Comparison of ENCODE assay signal across 19 mouse cellular contexts in the genomic region with DNA sequence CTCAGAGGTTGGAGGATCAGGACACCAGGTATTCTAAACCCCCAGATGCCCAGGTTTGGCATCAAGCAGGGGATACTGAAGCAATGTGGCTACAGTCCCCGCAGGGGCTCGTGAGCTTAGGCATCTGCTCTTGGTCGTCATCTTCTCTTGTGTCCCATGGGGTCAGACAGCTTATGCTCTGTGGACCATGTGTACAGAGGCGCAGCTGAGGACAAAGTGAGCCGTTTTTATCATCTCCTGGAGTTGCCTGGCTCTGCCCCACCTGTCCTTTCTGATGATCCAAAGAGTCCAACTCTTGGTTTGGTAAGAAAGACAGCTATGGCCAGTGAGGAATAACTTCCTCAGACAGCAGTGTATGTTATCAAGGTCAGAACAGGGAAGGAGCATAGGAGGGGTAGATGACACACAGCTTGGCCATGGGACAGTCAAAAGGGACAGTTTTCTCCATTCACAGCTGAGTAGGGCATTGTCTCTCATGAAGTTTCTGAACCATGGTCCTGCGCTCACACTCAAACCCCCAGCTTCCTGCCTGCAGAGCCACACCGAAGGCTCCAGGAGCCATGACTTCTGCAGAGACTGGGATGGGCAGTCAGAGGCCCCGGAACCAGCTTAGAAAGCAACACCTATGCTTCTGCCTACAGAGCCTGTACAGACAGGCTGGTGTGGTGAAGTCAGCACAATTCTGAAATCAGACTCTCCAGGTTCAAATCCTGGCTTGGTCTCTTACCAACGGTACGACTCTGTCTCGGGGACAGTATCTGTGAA. TPM values are rescaled to one million over a fixed set of nuclear protein-coding genes. Genes with fewer than 3 reads are reported as not detected.
DNase-seq lines count a peak whose midpoint lies in the region; ATAC-seq and TF ChIP-seq lines count a peak whose summit lies in the region.
"Had no signal": no experiment of that assay in that cellular context is flagged by ENCODE, and none has a peak within 500 bp of the region (broad histone marks: within the 10 kb centered on the region; RNA-seq: fewer than 3 reads in every experiment).

No protein-coding gene starts in this region.

- no peak for TF ChIP-seq EP300 in liver, postnatal 0 days (IDR thresholded peaks at IDR 0.05; ENCODE audit: low read depth)

- no peak overlapping the region for H3K4me2 ChIP-seq in forebrain, embryonic 11.5 days (ENCODE audit: low read depth, low read length, severe bottlenecking)
- peak overlapping the region; percentile 51 for H3K4me2 ChIP-seq in liver, postnatal 0 days (ENCODE audit: low read depth, low read length)
- H3K4me2 ChIP-seq in liver, embryonic 11.5 days: no peak overlapping the region
- peak overlapping the region; percentile 94 for H3K4me2 ChIP-seq in neural tube, embryonic 15.5 days

- peak overlapping the region; percentile 84; the same call in 1 of the 2 replicates for H3K4me3 ChIP-seq in forebrain, embryonic 10.5 days
- H3K4me3 ChIP-seq in forebrain, embryonic 11.5 days (ENCODE audit: low read depth, low read length): no peak overlapping the region
- H3K4me3 ChIP-seq in liver, postnatal 0 days (ENCODE audit: low read depth, low read length): peak overlapping the region; percentile 44
- H3K4me3 ChIP-seq in liver, embryonic 11.5 days (ENCODE audit: low read depth, low read length): no peak overlapping the region
- no peak overlapping the region for H3K4me3 ChIP-seq in neural tube, embryonic 15.5 days (replicated peaks)

- no peaks in the 10 kb centered on the region for H3K9me3 ChIP-seq in forebrain, embryonic 10.5 days
- no peaks in the 10 kb centered on the region for H3K9me3 ChIP-seq in forebrain, embryonic 11.5 days (ENCODE audit: control insufficient read depth, low read length)
- H3K9me3 ChIP-seq in liver, postnatal 0 days (ENCODE audit: low read length): no peaks in the 10 kb centered on the region
- H3K9me3 ChIP-seq in liver, embryonic 11.5 days (ENCODE audit: control insufficient read depth, low read length): no peaks in the 10 kb centered on the region
- no peaks in the 10 kb centered on the region for H3K9me3 ChIP-seq in neural tube, embryonic 15.5 days (replicated peaks)
- H3K9me3 ChIP-seq: heart, embryonic 13.5 days; limb, embryonic 15.5 days had no signal

- H3K4me1 ChIP-seq in forebrain, embryonic 10.5 days: peaks cover 74% of the 10 kb centered on the region
- H3K4me1 ChIP-seq in forebrain, embryonic 11.5 days (replicated peaks; ENCODE audit: control insufficient read depth, insufficient read depth, low read length): peaks cover 18% of the 10 kb centered on the region; the same call in 1 of the 2 replicates
- H3K4me1 ChIP-seq in liver, postnatal 0 days (ENCODE audit: insufficient read depth): no peaks in the 10 kb centered on the region
- H3K4me1 ChIP-seq in liver, embryonic 11.5 days (replicated peaks; ENCODE audit: control insufficient read depth, insufficient read depth, low read length): peaks cover 5% of the 10 kb centered on the region; the same call in 1 of the 2 replicates
- H3K4me1 ChIP-seq in neural tube, embryonic 15.5 days: peaks cover 60% of the 10 kb centered on the region

- H3K27me3 ChIP-seq in forebrain, embryonic 10.5 days (ENCODE audit: poor library complexity, severe bottlenecking): peaks cover 56% of the 10 kb centered on the region
- H3K27me3 ChIP-seq in forebrain, embryonic 11.5 days (ENCODE audit: control insufficient read depth, insufficient read depth, low read length): no peaks in the 10 kb centered on the region
- peaks cover 33% of the 10 kb centered on the region for H3K27me3 ChIP-seq in liver, postnatal 0 days (ENCODE audit: insufficient read depth, low read length)
- H3K27me3 ChIP-seq in liver, embryonic 11.5 days (replicated peaks; ENCODE audit: control insufficient read depth, insufficient read depth, low read length): peaks cover 54% of the 10 kb centered on the region
- peaks cover 15% of the 10 kb centered on the region for H3K27me3 ChIP-seq in neural tube, embryonic 15.5 days (replicated peaks)
- H3K27me3 ChIP-seq: limb, embryonic 15.5 days had no signal

- peaks cover 2% of the 10 kb centered on the region; the same call in 1 of the 2 replicates for H3K36me3 ChIP-seq in forebrain, embryonic 10.5 days (replicated peaks)
- no peaks in the 10 kb centered on the region for H3K36me3 ChIP-seq in forebrain, embryonic 11.5 days (ENCODE audit: control insufficient read depth, insufficient read depth, low read length)
- H3K36me3 ChIP-seq in liver, postnatal 0 days (replicated peaks; ENCODE audit: insufficient read depth, low read length): no peaks in the 10 kb centered on the region
- no peaks in the 10 kb centered on the region for H3K36me3 ChIP-seq in liver, embryonic 11.5 days (ENCODE audit: control insufficient read depth, insufficient read depth, low read length)
- H3K36me3 ChIP-seq in neural tube, embryonic 15.5 days: no peaks in the 10 kb centered on the region
- H3K36me3 ChIP-seq: heart, embryonic 13.5 days; limb, embryonic 15.5 days had no signal

- no peak for ATAC-seq in forebrain, embryonic 11.5 days (replicated peaks; ENCODE audit: low FRiP score)
- ATAC-seq in liver, postnatal 0 days: no peak; the same call in 1 of the 2 replicates
- ATAC-seq in liver, embryonic 11.5 days (replicated peaks; ENCODE audit: low FRiP score): no peak
- ATAC-seq in neural tube, embryonic 15.5 days (ENCODE audit: low FRiP score): no peak
- ATAC-seq: intestine, postnatal 0 days had no signal

- intact Hi-C loops in left cerebral cortex, postnatal 36 days (cut with DNase I): no loop called here

- WGBS in forebrain, embryonic 10.5 days: 85% methylated on average over 11 of the region's 11 CpGs
- WGBS in forebrain, embryonic 11.5 days: 91% methylated on average over 11 of the region's 11 CpGs
- WGBS in liver, postnatal 0 days (ENCODE audit: insufficient replicate concordance): 69% methylated on average over 11 of the region's 11 CpGs
- 82% methylated on average over 11 of the region's 11 CpGs for WGBS in liver, embryonic 11.5 days
- WGBS in neural tube, embryonic 15.5 days: 87% methylated on average over 11 of the region's 11 CpGs

- no peak overlapping the region for H3K27ac ChIP-seq in forebrain, embryonic 10.5 days
- no peak overlapping the region for H3K27ac ChIP-seq in forebrain, embryonic 11.5 days (ENCODE audit: low read depth, low read length)
- peak overlapping the region; percentile 39 for H3K27ac ChIP-seq in liver, postnatal 0 days (ENCODE audit: low read depth)
- H3K27ac ChIP-seq in liver, embryonic 11.5 days (ENCODE audit: low read depth, low read length): no peak overlapping the region
- no peak overlapping the region for H3K27ac ChIP-seq in neural tube, embryonic 15.5 days (replicated peaks)
- H3K27ac ChIP-seq: heart, embryonic 13.5 days; kidney, postnatal 0 days had no signal

- no peak overlapping the region for H3K9ac ChIP-seq in forebrain, embryonic 11.5 days (ENCODE audit: low read length)
- no peak overlapping the region; the same call in none of the 2 replicates for H3K9ac ChIP-seq in liver, postnatal 0 days (replicated peaks)
- no peak overlapping the region for H3K9ac ChIP-seq in liver, embryonic 11.5 days (ENCODE audit: low read depth, low read length)
- no peak overlapping the region for H3K9ac ChIP-seq in neural tube, embryonic 15.5 days (replicated peaks)
- H3K9ac ChIP-seq: heart, embryonic 13.5 days; limb, embryonic 15.5 days had no signal

- TF ChIP-seq CTCF in liver, postnatal 0 days (IDR thresholded peaks at IDR 0.05; ENCODE audit: low read depth): no peak

- no peak for DNase-seq in forebrain, embryonic 10.5 days (ENCODE audit: extremely low spot score, low spot score)
- no peak for DNase-seq in forebrain, embryonic 11.5 days (ENCODE audit: low spot score)
- DNase-seq in liver, postnatal 0 days: no peak
- DNase-seq in liver, embryonic 11.5 days (ENCODE audit: low spot score): no peak
- DNase-seq in spleen, adult 18-20 months: peak; percentile 56 to 59
- DNase-seq in spleen, postnatal 14 days (ENCODE audit: low spot score in 2 of 2): no peak
- no peak for DNase-seq in left cerebral cortex, postnatal 36 days (ENCODE audit: low spot score in 2 of 2)
- DNase-seq: adrenal gland, adult 2 months; cerebellum, postnatal 10 days; heart, postnatal 4 days; lung, adult 2 months; right cerebral cortex, adult 18-20 months; thymus, postnatal 4 days had no signal

RNA-seq across cellular contexts. Expression of a gene that starts 2.5 kb away (rescaled TPM):
- polyA plus RNA-seq in forebrain, embryonic 10.5 days (2016; fragmentation: Nextera tagmentation; extraction: Ambion mirVana): 2.1 and 2.4 TPM in 2 replicates
- 2.8 and 3.2 TPM in 2 replicates for polyA plus RNA-seq in forebrain, embryonic 11.5 days (2014; fragmentation: Nextera tagmentation; extraction: Ambion mirVana)
- 0.73 TPM in 2 replicates for polyA plus RNA-seq in liver, postnatal 0 days (2015; fragmentation: Nextera tagmentation; extraction: Ambion mirVana)
- 0.48 and 0.60 TPM in 2 replicates for polyA plus RNA-seq in liver, embryonic 11.5 days (2014; fragmentation: Nextera tagmentation; extraction: Ambion mirVana)
- 1.9 and 2.0 TPM in 2 replicates for polyA plus RNA-seq in neural tube, embryonic 15.5 days (2015; fragmentation: Nextera tagmentation; extraction: Ambion mirVana)
- 1 to 10 TPM; 1.6 to 2.2 TPM for total RNA-seq in left cerebral cortex, postnatal 36 days (2021)
- total RNA-seq: granulocyte monocyte progenitor cell, adult 5-6 weeks had no signal

Comparison
In these comparisons a context has a peak if more than half of its experiments do, and no peak if none do; other contexts are left out.
1. DNase-seq: peak in spleen, adult 18-20 months (2 of 2); none in forebrain, embryonic 10.5 days (single experiment), forebrain, embryonic 11.5 days (single experiment), liver, postnatal 0 days (single experiment), liver, embryonic 11.5 days (single experiment), spleen, postnatal 14 days (0 of 2) and left cerebral cortex, postnatal 36 days (0 of 2).
2. H3K4me3 ChIP-seq: peak in forebrain, embryonic 10.5 days (single experiment) and liver, postnatal 0 days (single experiment); none in forebrain, embryonic 11.5 days (single experiment), liver, embryonic 11.5 days (single experiment) and neural tube, embryonic 15.5 days (single experiment).
3. H3K4me2 ChIP-seq: peak in liver, postnatal 0 days (single experiment) and neural tube, embryonic 15.5 days (single experiment); none in forebrain, embryonic 11.5 days (single experiment) and liver, embryonic 11.5 days (single experiment).